Mouse (Mus musculus): ENCODE data around the gene Rcsd1. TPM values are rescaled to one million over a fixed set of nuclear protein-coding genes. Genes with fewer than 3 reads are reported as not detected.

The Rcsd1 gene
- polyA plus RNA-seq, 1 experiment from 2014 or later = 7.1 TPM

DNA sequence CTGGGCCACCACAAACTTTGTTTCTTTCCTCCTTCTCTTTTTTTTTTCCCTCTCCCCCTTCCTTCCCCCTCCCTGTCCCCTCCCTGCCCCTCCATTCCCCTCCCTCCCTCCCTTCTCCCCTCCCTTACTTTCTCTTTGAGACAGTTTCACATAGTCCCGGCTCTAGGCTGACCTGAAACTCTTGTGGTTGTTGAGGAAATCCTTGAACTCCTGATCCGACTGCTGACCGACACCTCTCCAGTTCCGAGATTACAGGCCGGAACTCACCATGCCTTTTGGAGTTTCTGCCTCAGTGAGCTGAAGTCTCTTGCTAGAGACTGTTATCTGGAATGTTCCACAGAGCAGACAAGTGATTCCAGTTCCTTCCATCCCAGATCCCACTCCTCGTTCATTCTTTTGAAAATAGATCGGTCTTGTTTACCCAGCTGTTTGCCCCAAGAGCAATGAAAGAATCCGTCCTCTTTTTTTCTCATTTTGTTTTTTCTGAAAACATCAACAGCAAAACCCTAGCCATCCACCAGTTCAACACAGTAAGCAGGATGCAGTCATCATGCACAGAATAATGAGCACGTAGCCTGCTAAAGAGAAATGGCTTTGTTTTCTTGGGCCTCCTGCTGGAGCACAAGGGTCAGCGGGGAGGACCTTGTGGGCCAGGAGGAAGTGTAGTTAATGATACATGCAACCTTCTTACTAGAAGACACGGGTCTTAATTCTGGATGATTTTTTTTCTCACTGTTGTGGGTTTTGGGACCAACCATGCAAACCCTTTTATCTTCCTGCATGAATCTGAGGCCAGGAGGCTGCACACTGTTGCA is 14.9 kb upstream of the Rcsd1 start:
- 48% methylated on average over 11 of the region's 11 CpGs for WGBS
- no peaks in the 10 kb centered on the region for H3K9me3 ChIP-seq (ENCODE audit: control insufficient read depth, low read length)
- no peak overlapping the region; the same call in 1 of the 2 replicates for H3K9ac ChIP-seq (ENCODE audit: low read length)
- ATAC-seq (ENCODE audit: insufficient read depth, low FRiP score, low TSS enrichment) (no peak), DNase-seq (ENCODE audit: low spot score) (no peak)
- H3K4me3 ChIP-seq (ENCODE audit: low read depth, low read length) = no peak overlapping the region
- H3K36me3 ChIP-seq (ENCODE audit: control insufficient read depth, insufficient read depth, low read length) = no peaks in the 10 kb centered on the region
- H3K4me1 ChIP-seq (ENCODE audit: control insufficient read depth, insufficient read depth, low read length) = no peaks in the 10 kb centered on the region
- no peaks in the 10 kb centered on the region for H3K27me3 ChIP-seq (ENCODE audit: control insufficient read depth, insufficient read depth, low read length)
- H3K27ac ChIP-seq (ENCODE audit: low read depth, low read length) = no peak overlapping the region
- H3K4me2 ChIP-seq (ENCODE audit: low read depth) = no peak overlapping the region

DNA sequence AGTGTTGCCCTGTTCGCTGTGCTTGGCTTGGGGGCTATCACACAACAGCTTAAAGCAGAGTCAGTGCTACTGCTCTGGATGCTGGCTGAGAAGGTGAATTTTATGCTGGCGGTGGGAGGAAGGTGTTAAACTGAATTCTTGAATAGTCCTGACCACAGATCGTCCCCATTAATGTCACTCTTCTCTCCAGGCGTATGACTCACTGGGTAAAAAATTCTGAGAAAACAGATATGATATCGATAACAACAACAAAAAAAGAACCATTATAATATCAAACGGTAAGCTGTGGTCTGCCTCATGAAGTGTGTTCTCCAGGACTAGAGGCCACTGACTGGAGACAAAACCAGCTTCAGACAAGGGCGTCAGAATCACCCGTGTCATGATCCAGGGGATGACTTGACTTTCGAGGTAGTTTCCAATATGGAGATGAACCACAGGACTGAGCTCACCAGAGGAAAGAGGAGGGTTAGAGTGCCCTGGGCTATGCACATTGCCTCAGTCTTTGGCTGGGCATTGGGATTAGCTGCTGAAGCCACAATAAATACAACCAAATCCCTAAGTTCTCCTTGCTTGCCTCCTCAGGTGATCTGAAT is 13.1 kb upstream of the Rcsd1 start:
- Histone ChIP-seq H3K9me3 (ENCODE audit: control insufficient read depth, low read length) (no peaks in the 10 kb centered on the region), H3K4me3 (ENCODE audit: low read depth, low read length) (no peak overlapping the region), H3K4me2 (ENCODE audit: low read depth) (no peak overlapping the region), H3K9ac (ENCODE audit: low read length) (no peak overlapping the region), H3K4me1 (ENCODE audit: control insufficient read depth, insufficient read depth, low read length) (no peaks in the 10 kb centered on the region), H3K27me3 (ENCODE audit: control insufficient read depth, insufficient read depth, low read length) (no peaks in the 10 kb centered on the region), H3K36me3 (ENCODE audit: control insufficient read depth, insufficient read depth, low read length) (no peaks in the 10 kb centered on the region), H3K27ac (ENCODE audit: low read depth, low read length) (no peak overlapping the region)
- ATAC-seq (ENCODE audit: insufficient read depth, low FRiP score, low TSS enrichment) = no peak
- 94% methylated on average over 9 of the region's 9 CpGs for WGBS
- no peak for DNase-seq (ENCODE audit: low spot score)

DNA sequence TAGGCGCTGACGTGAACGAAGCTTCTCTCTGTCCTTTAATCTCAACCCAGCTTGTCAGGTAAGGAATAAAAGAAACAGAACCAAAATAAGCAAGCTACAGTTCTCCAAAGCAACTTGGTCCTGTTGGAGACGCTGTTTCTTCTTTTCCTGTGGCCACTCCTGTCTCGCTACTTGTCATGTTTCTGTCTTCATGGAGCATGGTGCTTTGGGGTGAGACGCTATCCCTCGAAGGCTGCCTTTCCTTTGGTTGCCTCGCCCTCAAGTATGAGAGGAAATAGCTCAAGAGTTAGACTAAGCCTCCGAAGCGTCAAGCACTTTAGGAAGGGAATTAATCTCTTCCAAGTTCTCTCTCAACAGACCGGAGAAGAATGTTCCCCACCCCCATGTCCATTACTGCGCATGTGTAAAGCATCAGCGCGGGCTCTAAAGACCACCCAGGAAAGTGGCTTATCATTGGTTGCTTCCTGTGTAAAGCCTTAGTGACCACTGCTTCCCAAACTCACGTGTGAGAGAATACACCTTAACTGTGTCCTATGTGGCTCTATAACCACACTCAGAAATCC is 9.1 kb upstream of the Rcsd1 start:
- H3K9ac ChIP-seq (ENCODE audit: low read length) = no peak overlapping the region
- no peak overlapping the region for H3K4me2 ChIP-seq (ENCODE audit: low read depth)
- H3K4me3 ChIP-seq (ENCODE audit: low read depth, low read length) = no peak overlapping the region
- no peaks in the 10 kb centered on the region for H3K36me3 ChIP-seq (ENCODE audit: control insufficient read depth, insufficient read depth, low read length)
- no peaks in the 10 kb centered on the region for H3K9me3 ChIP-seq (ENCODE audit: control insufficient read depth, low read length)
- no peak for ATAC-seq (ENCODE audit: insufficient read depth, low FRiP score, low TSS enrichment)
- no peak for DNase-seq (ENCODE audit: low spot score)
- 68% methylated on average over 15 of the region's 15 CpGs for WGBS
- H3K4me1 ChIP-seq (ENCODE audit: control insufficient read depth, insufficient read depth, low read length) = no peaks in the 10 kb centered on the region
- no peaks in the 10 kb centered on the region for H3K27me3 ChIP-seq (ENCODE audit: control insufficient read depth, insufficient read depth, low read length)
- no peak overlapping the region for H3K27ac ChIP-seq (ENCODE audit: low read depth, low read length)

DNA sequence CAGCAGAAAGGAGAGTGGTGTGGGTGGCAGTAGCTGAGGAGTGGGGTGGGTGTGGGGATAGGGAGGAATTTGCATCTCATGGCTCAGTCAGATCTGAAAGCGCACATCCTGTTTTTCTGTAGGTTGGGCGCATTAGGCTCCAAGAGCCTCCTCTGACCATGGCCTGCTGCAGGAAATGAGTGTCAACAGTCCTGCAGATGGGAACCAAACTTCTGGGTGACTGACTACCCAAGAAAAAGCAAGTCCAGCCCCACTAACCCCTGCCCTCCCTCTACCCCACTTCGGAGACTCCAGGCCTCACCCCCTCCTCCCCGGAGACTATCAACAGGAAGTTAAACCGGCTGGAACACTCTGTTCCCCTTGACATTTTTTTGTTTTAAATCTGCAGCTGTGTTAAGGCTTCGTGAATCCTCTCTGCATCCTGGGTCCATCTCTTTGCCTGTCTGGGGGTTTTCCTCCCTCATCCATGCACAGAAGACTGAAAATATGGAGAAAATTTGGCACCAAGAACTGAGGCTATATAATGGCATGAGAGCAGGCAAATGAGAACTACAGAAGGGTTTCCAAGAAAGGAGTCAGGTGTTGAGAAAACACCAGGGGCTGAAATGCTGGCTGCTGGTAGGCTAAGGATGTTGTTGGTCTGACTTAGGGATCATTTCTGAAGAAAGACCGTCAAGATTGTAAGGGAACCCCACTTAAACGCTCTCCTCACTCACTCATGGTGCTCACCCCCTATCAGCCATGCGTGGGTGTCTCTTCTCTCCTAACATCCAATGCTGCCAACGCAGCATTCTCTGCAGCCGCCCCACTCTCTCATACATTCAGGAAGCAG is 8.4 kb upstream of the Rcsd1 start:
- no peaks in the 10 kb centered on the region for H3K4me1 ChIP-seq (ENCODE audit: control insufficient read depth, insufficient read depth, low read length)
- ATAC-seq (ENCODE audit: insufficient read depth, low FRiP score, low TSS enrichment) = no peak
- WGBS = 52% methylated on average over 11 of the region's 11 CpGs
- no peaks in the 10 kb centered on the region for H3K9me3 ChIP-seq (ENCODE audit: control insufficient read depth, low read length)
- no peak overlapping the region for H3K4me2 ChIP-seq (ENCODE audit: low read depth)
- no peaks in the 10 kb centered on the region for H3K36me3 ChIP-seq (ENCODE audit: control insufficient read depth, insufficient read depth, low read length)
- H3K4me3 ChIP-seq (ENCODE audit: low read depth, low read length) = no peak overlapping the region
- no peak for DNase-seq (ENCODE audit: low spot score)
- no peak overlapping the region for H3K9ac ChIP-seq (ENCODE audit: low read length)
- H3K27ac ChIP-seq (ENCODE audit: low read depth, low read length) = no peak overlapping the region
- H3K27me3 ChIP-seq (ENCODE audit: control insufficient read depth, insufficient read depth, low read length) = no peaks in the 10 kb centered on the region

DNA sequence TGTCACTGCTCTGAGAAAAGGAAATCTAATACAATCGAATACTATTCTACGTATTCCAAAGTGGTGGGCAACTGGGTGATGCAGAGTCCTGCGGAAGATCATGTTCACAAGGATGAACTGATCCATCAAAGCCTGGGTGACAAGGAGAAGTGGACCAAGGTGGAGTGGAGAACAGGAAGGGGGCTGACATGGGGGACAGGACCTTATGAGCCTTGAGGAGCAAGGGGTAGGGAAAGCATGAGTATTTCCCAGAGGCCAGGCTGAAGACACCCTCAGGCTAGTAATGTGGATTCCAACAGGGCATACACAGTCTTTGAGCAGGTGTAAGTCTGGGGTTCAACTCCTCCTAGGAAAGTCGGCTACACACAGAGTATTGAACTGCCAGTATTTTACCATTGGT is 6.9 kb upstream of the Rcsd1 start:
- ATAC-seq (ENCODE audit: insufficient read depth, low FRiP score, low TSS enrichment) (no peak), DNase-seq (ENCODE audit: low spot score) (no peak)
- Histone ChIP-seq H3K36me3 (ENCODE audit: control insufficient read depth, insufficient read depth, low read length) (no peaks in the 10 kb centered on the region), H3K27me3 (ENCODE audit: control insufficient read depth, insufficient read depth, low read length) (no peaks in the 10 kb centered on the region), H3K4me2 (ENCODE audit: low read depth) (no peak overlapping the region), H3K27ac (ENCODE audit: low read depth, low read length) (no peak overlapping the region), H3K9ac (ENCODE audit: low read length) (no peak overlapping the region), H3K9me3 (ENCODE audit: control insufficient read depth, low read length) (no peaks in the 10 kb centered on the region), H3K4me3 (ENCODE audit: low read depth, low read length) (no peak overlapping the region), H3K4me1 (ENCODE audit: control insufficient read depth, insufficient read depth, low read length) (no peaks in the 10 kb centered on the region)
- 86% methylated on average over 4 of the region's 4 CpGs for WGBS

DNA sequence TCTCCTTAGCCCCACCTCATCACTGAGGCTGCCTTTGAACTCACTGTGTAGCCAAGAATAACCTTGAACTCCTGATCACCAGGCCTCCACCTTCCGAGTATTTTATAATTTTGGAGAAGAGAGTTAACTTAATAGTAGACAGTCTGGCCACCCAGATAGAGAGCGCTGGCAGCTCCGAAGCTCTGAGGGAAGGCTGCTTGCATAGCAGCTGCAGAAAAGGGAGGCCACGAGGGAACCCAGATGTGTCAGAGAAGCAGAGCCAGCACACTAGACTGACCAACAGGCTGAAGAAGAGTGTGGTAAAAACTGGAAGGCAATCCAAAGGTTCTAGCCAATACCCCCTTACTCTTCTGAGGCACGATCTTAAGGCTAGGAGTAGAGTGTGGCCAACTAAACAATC is 4.2 kb upstream of the Rcsd1 start:
- no peaks in the 10 kb centered on the region for H3K4me1 ChIP-seq (ENCODE audit: control insufficient read depth, insufficient read depth, low read length)
- H3K27me3 ChIP-seq (ENCODE audit: control insufficient read depth, insufficient read depth, low read length) = 0 out of 2 replicates have a peak, but pooled peaks cover 2% of the 10 kb centered on the region
- ATAC-seq (ENCODE audit: insufficient read depth, low FRiP score, low TSS enrichment) = no peak
- H3K4me2 ChIP-seq (ENCODE audit: low read depth) = no peak overlapping the region
- H3K36me3 ChIP-seq (ENCODE audit: control insufficient read depth, insufficient read depth, low read length) = no peaks in the 10 kb centered on the region
- H3K27ac ChIP-seq (ENCODE audit: low read depth, low read length) = no peak overlapping the region
- no peak overlapping the region for H3K9ac ChIP-seq (ENCODE audit: low read length)
- H3K9me3 ChIP-seq (ENCODE audit: control insufficient read depth, low read length) = no peaks in the 10 kb centered on the region
- no peak overlapping the region for H3K4me3 ChIP-seq (ENCODE audit: low read depth, low read length)
- DNase-seq (ENCODE audit: low spot score) = no peak
- 81% methylated on average over 5 of the region's 5 CpGs for WGBS

DNA sequence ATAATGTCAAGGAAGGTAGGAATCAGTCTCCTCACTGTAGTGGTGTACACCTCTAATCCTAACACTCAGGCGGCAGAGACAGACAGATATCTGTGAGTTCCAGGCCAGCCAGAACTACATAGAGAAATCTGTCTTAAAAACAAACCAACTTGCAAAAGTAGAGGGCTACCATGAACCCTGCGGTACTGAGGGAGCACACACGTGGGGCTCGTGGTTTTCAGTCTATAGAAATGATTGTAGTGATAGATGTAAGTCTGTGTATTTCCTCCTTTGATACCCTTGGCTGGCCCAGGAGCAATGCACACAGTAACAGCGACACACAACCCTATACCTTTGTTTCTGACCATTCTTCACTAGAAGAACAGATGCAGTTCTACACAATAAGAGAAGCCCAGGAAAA is 2.4 kb upstream of the Rcsd1 start:
- H3K9ac ChIP-seq (ENCODE audit: low read length) = no peak overlapping the region
- H3K36me3 ChIP-seq (ENCODE audit: control insufficient read depth, insufficient read depth, low read length) = no peaks in the 10 kb centered on the region
- WGBS = 87% methylated on average over 5 of the region's 5 CpGs
- ATAC-seq (ENCODE audit: insufficient read depth, low FRiP score, low TSS enrichment) (no peak), DNase-seq (ENCODE audit: low spot score) (no peak)
- no peaks in the 10 kb centered on the region for H3K9me3 ChIP-seq (ENCODE audit: control insufficient read depth, low read length)
- H3K27me3 ChIP-seq (ENCODE audit: control insufficient read depth, insufficient read depth, low read length) = peaks cover 12% of the 10 kb centered on the region
- no peak overlapping the region for H3K27ac ChIP-seq (ENCODE audit: low read depth, low read length)
- H3K4me3 ChIP-seq (ENCODE audit: low read depth, low read length) = no peak overlapping the region
- H3K4me1 ChIP-seq (ENCODE audit: control insufficient read depth, insufficient read depth, low read length) = no peaks in the 10 kb centered on the region; the same call in 1 of the 2 replicates
- no peak overlapping the region for H3K4me2 ChIP-seq (ENCODE audit: low read depth)

DNA sequence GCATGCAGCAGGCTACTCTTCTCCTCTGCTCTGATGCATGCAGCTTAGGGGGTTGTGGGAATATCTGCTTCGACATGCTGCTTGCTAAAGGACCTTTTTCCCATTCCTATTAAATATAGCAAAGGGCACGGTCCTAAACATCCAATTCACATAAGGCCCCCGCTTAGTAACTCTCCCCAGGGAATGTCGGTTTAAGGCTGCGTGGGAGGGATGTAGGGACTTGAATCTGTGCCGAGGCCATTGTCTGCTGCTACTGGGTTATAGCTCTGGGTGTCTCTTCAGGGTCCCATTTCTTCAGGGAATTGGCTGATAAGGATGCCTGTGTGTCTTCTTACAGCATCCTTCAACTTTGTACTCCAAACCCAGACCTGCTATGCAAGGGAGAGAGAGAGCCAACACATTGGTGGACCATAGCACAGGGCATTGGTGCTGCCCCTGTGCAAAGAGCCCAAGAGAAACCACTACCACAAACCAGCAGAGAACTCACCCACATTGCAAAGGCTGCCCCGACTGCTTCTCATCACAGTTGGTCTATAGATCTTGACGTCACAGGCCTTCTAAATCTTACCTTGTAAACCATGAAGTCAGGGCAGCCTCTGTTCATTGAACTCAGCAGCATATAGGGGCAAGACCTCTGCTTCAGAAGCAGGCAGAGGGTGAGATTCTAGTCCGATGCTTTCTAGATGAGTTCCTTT is 724 bp downstream of the Rcsd1 start:
- Histone ChIP-seq H3K36me3 (ENCODE audit: control insufficient read depth, insufficient read depth, low read length) (no peaks in the 10 kb centered on the region), H3K27ac (ENCODE audit: low read depth, low read length) (no peak overlapping the region), H3K9me3 (ENCODE audit: control insufficient read depth, low read length) (no peaks in the 10 kb centered on the region), H3K4me3 (ENCODE audit: low read depth, low read length) (no peak overlapping the region), H3K9ac (ENCODE audit: low read length) (no peak overlapping the region), H3K4me1 (ENCODE audit: control insufficient read depth, insufficient read depth, low read length) (no peaks in the 10 kb centered on the region; the same call in 1 of the 2 replicates), H3K4me2 (ENCODE audit: low read depth) (peak overlapping the region; percentile 99), H3K27me3 (ENCODE audit: control insufficient read depth, insufficient read depth, low read length) (peaks cover 12% of the 10 kb centered on the region)
- DNase-seq (ENCODE audit: low spot score) (no peak), ATAC-seq (ENCODE audit: insufficient read depth, low FRiP score, low TSS enrichment) (no peak)
- 37% methylated on average over 9 of the region's 9 CpGs for WGBS
